Mouse (Mus musculus): Measurements from ENCODE around the gene Msh5. TPM values are rescaled to one million over a fixed set of nuclear protein-coding genes. Genes with fewer than 3 reads are reported as not detected.
A peak's percentile ranks its signal among the peaks of the same experiment; 100 is the strongest.

The Msh5 gene
- polyA plus RNA-seq, 1 experiment from 2014 or later = 4.1 TPM

DNA sequence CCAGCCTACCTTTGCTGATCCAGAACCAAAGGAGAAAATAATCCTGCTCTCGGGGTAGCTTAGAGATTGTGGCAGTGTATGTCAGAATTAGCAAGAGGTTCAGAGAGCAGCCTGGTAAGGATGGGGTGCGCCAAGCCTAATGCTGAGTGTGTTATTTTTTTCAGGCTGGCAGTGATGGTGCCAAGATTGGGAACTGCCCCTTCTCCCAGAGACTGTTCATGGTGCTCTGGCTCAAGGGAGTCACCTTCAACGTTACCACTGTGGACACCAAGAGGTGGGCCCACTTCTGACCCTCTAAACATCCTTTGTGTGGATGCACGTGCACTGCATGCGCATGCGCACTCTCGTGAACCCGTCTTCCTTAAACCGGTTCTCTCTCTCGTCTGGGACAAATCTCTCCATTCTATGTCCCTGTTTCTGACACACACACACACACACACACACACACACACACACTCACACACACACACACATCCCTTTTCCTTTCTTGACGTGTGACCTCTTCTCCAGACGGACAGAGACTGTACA is 5.8 kb upstream of the Msh5 start:
- ATAC-seq (ENCODE audit: low FRiP score, low read depth) = no peak
- Histone ChIP-seq H3K9me3 (no peaks in the 10 kb centered on the region), H3K27ac (peak overlapping the region; percentile 83), H3K4me2 (replicated peaks) (peak overlapping the region; percentile 82), H3K4me1 (peaks cover 46% of the 10 kb centered on the region), H3K9ac (peak overlapping the region; percentile 80), H3K27me3 (replicated peaks) (no peaks in the 10 kb centered on the region), H3K36me3 (peaks cover 35% of the 10 kb centered on the region), H3K4me3 (peak overlapping the region; percentile 42)
- WGBS = 84% methylated on average over 12 of the region's 12 CpGs

DNA sequence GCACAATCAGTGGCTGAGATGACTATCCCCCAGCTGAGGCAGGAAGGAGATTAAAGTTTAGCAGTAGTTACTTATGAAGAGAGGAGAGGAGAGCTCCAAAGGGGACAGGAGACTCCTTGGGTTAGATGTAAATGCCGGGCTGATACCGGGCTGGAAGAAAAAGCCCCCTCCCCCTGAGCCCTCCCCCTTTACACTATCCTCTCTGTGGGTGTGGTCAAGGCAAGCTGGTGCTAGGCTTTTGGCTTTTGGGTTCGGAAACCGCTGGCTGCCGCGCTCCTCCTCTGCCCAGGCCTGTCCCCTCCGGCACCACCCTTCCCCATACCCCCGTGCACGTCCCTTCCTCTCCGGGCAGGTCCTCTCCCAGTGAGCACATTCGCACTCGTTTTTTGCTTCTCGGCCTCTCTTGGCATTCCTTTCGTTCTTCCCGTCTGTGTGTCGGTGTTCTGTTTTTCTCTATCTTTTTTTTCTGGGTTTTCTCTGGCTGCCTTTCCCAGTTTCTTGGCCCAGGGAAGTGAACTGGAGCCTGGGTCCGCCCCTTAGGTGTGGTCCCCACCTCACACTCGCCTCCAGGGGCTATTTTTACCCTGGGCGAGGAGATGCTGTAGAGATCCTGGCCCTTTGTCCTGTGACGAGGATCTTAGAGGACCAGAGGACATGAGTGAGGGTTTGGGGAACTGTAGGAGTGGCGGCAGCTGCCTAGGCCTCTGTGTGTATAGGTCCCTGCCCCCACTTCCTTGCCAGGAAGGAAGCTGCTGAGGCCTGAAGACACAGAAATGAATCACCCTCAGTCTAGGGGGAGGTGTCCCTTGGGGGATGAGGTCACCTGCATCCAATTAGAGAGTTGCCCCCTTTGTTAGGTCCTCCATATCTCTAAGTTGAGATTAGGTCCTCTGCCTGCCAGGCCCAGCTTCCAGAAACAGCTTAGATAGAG is 4.9 kb upstream of the Msh5 start:
- WGBS = 2% methylated on average over 21 of the region's 21 CpGs
- H3K36me3 ChIP-seq = peaks cover 33% of the 10 kb centered on the region
- peak overlapping the region; percentile 80 for H3K9ac ChIP-seq
- peak overlapping the region; percentile 82 for H3K4me2 ChIP-seq (replicated peaks)
- peak overlapping the region; percentile 42 for H3K4me3 ChIP-seq
- peak; percentile 61 for ATAC-seq (ENCODE audit: low FRiP score, low read depth)
- H3K9me3 ChIP-seq = no peaks in the 10 kb centered on the region
- no peaks in the 10 kb centered on the region for H3K27me3 ChIP-seq (replicated peaks)
- H3K4me1 ChIP-seq = peaks cover 52% of the 10 kb centered on the region
- H3K27ac ChIP-seq = peak overlapping the region; percentile 83

DNA sequence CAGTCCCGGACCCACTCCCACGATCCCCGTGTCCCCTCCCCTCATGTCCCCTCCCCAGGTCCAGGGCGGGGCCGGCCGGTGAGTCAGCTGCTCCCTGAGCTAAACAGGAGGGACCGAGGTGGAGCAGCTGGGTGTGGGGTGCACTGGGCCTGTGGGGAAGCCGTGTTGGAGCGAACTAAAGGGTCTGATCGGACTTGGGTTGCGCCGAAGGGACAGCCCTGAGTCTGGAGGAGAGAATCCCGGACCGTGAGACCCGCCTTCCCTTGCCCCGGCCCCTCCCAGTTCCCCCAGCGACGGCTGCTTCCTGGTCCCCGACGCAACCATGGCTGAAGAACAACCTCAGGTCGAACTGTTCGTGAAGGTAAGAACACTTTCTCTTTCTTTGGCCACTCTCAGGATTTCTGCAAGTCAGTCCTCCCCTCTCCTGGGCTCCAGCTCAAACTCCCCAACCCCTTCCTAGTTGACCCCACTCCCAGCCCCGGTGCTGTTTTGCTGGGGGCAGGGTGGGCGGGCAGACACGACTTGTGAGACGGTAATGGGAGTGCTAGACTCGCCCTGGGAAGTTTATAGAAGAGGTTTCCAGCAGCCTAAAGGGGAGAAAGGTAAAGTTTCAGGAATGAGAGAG is 3.7 kb upstream of the Msh5 start:
- under 1% methylated on average over 27 of the region's 27 CpGs for WGBS
- no peaks in the 10 kb centered on the region for H3K27me3 ChIP-seq (replicated peaks)
- no peak for ATAC-seq (ENCODE audit: low FRiP score, low read depth)
- H3K4me1 ChIP-seq = peaks cover 56% of the 10 kb centered on the region
- H3K9me3 ChIP-seq = no peaks in the 10 kb centered on the region
- peak overlapping the region; percentile 69 for H3K27ac ChIP-seq
- H3K36me3 ChIP-seq = peaks cover 22% of the 10 kb centered on the region
- H3K4me3 ChIP-seq = peak overlapping the region; percentile 42
- peak overlapping the region; percentile 80 for H3K9ac ChIP-seq
- peak overlapping the region; percentile 82 for H3K4me2 ChIP-seq (replicated peaks)

GRCm38 (mm10) chr17:35049561-35050016 is 3.0 kb upstream of the Msh5 start, which contains the start of gene Clic1:
Gene Clic1, plus strand, starts transcription at chr17:35049966.
- no peak for ATAC-seq (ENCODE audit: low FRiP score, low read depth)
- peaks cover 59% of the 10 kb centered on the region for H3K4me1 ChIP-seq
- H3K27ac ChIP-seq = peak within 1 kb of the TSS; percentile 69
- peak within 1 kb of the TSS; percentile 80 for H3K9ac ChIP-seq
- peak within 1 kb of the TSS; percentile 42 for H3K4me3 ChIP-seq
- 3% methylated on average over 11 of the region's 11 CpGs for WGBS
- H3K9me3 ChIP-seq = no peaks in the 10 kb centered on the region
- H3K27me3 ChIP-seq (replicated peaks) = no peaks in the 10 kb centered on the region
- H3K36me3 ChIP-seq = peaks cover 18% of the 10 kb centered on the region
- H3K4me2 ChIP-seq (replicated peaks) = peak within 1 kb of the TSS; percentile 82

DNA sequence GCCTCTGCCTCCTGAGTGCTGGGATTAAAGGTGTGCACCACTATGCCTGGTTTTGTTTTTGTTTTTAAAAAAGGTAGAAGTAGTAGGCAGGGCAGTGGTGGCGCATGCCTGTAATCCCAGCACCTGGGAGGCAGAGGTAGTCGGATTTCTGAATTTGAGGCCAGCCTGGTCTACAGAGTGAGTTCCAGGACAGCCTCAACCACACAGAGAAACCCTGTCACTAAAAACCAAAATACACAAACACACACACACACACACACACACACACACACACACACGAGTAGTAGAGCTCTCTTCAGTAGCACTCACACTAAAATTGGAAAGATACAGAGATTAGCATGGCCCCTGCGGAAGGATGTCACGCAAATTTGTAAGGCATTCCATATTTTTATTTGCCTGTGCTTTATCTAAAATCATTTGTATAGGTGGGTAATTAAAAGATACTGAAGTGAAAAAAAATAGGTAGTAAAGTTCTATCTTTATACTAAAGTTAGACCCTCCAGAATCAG is 2.4 kb upstream of the Msh5 start:
- Histone ChIP-seq H3K27me3 (replicated peaks) (no peaks in the 10 kb centered on the region), H3K9me3 (no peaks in the 10 kb centered on the region), H3K9ac (no peak overlapping the region), H3K4me1 (peaks cover 59% of the 10 kb centered on the region), H3K36me3 (peaks cover 14% of the 10 kb centered on the region), H3K4me2 (replicated peaks) (peak overlapping the region; percentile 82), H3K4me3 (no peak overlapping the region), H3K27ac (no peak overlapping the region)
- 75% methylated on average over 5 of the region's 5 CpGs for WGBS
- no peak for ATAC-seq (ENCODE audit: low FRiP score, low read depth)

DNA sequence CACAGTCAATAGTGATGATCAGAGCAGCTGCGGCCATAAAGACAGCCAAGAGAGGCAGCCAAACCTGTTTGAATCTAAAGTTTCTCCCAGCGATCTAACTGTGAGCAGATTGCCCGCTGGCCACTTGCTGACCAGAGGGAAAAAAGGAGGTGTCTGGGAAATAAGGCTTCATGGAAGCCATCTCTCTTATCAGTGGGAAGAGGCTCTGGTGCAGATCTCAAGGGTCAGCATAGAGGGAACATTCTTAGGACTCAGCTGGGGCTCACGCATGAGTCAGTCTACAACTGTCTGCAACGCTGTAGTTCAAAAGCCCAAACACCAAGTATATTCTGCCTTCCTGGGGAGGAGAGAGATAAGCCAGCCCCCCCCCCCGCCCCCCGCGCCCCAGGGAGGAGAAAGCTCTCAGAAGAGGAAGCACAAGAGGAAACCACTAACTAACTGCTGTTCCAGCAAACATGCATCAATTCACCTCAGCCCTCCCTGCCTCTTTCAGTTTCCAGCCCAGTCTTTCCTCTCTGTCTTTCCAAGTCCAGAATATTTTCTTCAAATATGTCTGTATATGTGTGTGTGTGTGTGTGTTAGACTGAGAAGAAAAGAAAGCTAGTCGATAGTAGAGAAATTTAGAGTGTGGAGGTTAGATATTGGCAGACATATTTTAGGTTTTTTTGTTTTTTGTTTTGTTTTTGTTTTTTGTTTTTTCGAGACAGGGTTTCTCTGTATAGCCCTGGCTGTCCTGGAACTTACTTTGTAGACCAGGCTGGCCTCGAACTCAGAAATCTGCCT is 1.8 kb upstream of the Msh5 start:
- H3K27me3 ChIP-seq (replicated peaks) = no peaks in the 10 kb centered on the region
- no peak overlapping the region for H3K4me3 ChIP-seq
- H3K4me1 ChIP-seq = peaks cover 59% of the 10 kb centered on the region
- 34% methylated on average over 11 of the region's 11 CpGs for WGBS
- ATAC-seq (ENCODE audit: low FRiP score, low read depth) = no peak
- no peak overlapping the region for H3K27ac ChIP-seq
- no peak overlapping the region for H3K9ac ChIP-seq
- 0 out of 2 replicates have a peak overlapping the region, but pooled peaks have one; percentile 7 for H3K4me2 ChIP-seq (replicated peaks)
- no peaks in the 10 kb centered on the region for H3K9me3 ChIP-seq
- H3K36me3 ChIP-seq = peaks cover 9% of the 10 kb centered on the region; the same call in 1 of the 2 replicates

GRCm38 (mm10) chr17:35047688-35048087 is 1.1 kb upstream of the Msh5 start:
- Histone ChIP-seq H3K27ac (no peak overlapping the region), H3K4me1 (peaks cover 56% of the 10 kb centered on the region), H3K36me3 (peaks cover 2% of the 10 kb centered on the region; the same call in 1 of the 2 replicates), H3K9me3 (no peaks in the 10 kb centered on the region), H3K4me3 (no peak overlapping the region), H3K4me2 (replicated peaks) (0 out of 2 replicates have a peak overlapping the region, but pooled peaks have one; percentile 7), H3K9ac (no peak overlapping the region), H3K27me3 (replicated peaks) (no peaks in the 10 kb centered on the region)
- 59% methylated on average over 1 of the region's 1 CpGs for WGBS
- ATAC-seq (ENCODE audit: low FRiP score, low read depth) = no peak

DNA sequence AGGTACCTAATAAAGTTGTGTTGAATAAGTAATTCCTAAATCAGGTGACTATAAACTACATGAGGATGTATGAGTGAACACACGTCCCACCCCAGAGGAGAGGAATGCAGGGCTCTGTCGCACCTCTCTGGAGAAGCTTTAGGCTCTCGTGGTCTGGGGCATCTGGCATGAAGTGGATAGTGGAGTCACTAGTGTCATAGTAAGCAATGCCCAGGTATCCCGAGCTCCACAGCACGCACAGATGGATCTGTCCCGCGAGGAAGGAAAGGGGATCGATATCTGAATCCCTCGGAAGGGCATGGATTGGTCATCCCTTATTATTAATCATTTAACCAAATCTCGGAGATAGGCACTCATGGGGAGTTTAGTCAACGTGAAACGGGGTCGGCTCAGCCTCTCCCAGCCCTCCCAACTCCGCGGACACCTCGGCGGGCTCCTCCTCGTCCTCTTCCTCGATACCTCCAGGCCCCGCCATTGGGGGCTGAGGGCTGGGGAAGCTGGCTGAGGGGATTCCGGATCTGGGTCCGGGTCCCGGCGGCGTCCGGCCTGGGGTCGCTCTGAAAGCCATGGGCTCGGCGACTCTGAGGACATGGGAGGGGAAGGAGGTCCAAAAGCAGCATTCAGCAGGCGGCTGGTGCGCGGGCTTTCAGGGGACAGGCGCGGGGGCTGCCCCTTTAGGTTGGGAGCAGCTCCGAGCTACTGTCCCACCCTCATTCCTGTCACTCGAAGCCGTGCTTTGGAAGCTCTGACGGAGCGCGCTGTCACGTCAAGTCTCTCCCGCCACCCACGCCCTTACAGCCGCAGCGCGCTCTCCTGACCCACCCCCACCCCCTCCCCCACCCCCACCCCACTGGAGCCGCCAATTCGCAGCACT is 501 bp downstream of the Msh5 start:
- peak overlapping the region; percentile 74 for H3K9ac ChIP-seq
- 4% methylated on average over 48 of the region's 48 CpGs for WGBS

GRCm38 (mm10) chr17:35044904-35045806 is 1.4 kb downstream of the Msh5 start:
- H3K4me3 ChIP-seq = peak overlapping the region; percentile 48; the same call in 1 of the 2 replicates
- H3K9ac ChIP-seq = no peak overlapping the region
- peaks cover 34% of the 10 kb centered on the region for H3K4me1 ChIP-seq
- H3K36me3 ChIP-seq = no peaks in the 10 kb centered on the region
- no peaks in the 10 kb centered on the region for H3K27me3 ChIP-seq (replicated peaks)
- H3K9me3 ChIP-seq = no peaks in the 10 kb centered on the region
- H3K27ac ChIP-seq = no peak overlapping the region
- peak overlapping the region; percentile 96 for H3K4me2 ChIP-seq (replicated peaks)
- 86% methylated on average over 7 of the region's 7 CpGs for WGBS
- no peak for ATAC-seq (ENCODE audit: low FRiP score, low read depth)

More for the DNA sequence above, 501 bp downstream of the Msh5 start:
- Histone ChIP-seq H3K27ac (no peak overlapping the region; the same call in 1 of the 2 replicates), H3K27me3 (replicated peaks) (no peaks in the 10 kb centered on the region), H3K4me3 (peak overlapping the region; percentile 48), H3K4me2 (replicated peaks) (peak overlapping the region; percentile 96), H3K4me1 (peaks cover 40% of the 10 kb centered on the region), H3K36me3 (no peaks in the 10 kb centered on the region), H3K9me3 (no peaks in the 10 kb centered on the region)
- ATAC-seq (ENCODE audit: low FRiP score, low read depth) = peak; percentile 65; the same call in 1 of the 2 replicates

DNA sequence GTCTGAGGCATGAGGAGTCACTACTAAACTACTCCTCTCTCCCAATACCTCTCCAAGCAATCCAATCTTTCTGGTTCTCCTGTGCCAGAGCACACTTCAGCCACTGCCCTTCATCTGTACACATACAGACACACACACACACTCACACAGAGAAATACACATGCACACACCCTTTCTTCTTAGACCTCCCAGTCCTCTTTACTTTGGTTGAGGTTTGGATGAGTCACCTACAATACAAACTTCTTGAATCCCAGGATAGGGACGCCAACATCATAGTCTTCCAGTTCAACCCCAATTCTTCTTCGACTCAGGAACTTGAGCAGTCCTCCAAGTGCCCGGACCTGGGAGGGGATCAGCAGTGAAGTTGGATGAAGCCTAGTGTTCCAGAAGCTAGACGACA is 2.8 kb downstream of the Msh5 start:
- Histone ChIP-seq H3K9ac (no peak overlapping the region), H3K4me1 (peaks cover 22% of the 10 kb centered on the region), H3K36me3 (no peaks in the 10 kb centered on the region), H3K9me3 (no peaks in the 10 kb centered on the region), H3K27ac (no peak overlapping the region), H3K4me2 (replicated peaks) (no peak overlapping the region), H3K4me3 (no peak overlapping the region), H3K27me3 (replicated peaks) (no peaks in the 10 kb centered on the region)
- ATAC-seq (ENCODE audit: low FRiP score, low read depth) = no peak
- WGBS = 90% methylated on average over 4 of the region's 4 CpGs

All from neural tube, embryonic 12.5 days (tissue).